Mouse (Mus musculus) E14TG2a.4 (cell line): ENCODE measurements at regions not wholly inside any gene's neighbourhood (a gene's known extent, or its start where the extent isn't known, plus 50 kb on each side); places are given as distances from the start of the nearest gene placed in this dataset.

ENCODE experiments used
- H3K27me3 ChIP-seq: 2 replicates; pipeline ENCODE4 v1.6.1; 2014; ENCODE audit warnings: low read length, control low read depth; ENCODE audit not compliant: insufficient read depth
- H3K36me3 ChIP-seq: 2 replicates; pipeline ENCODE4 v1.6.1; 2014; ENCODE audit warnings: low read length, control low read depth; ENCODE audit not compliant: insufficient read depth
- H3K4me1 ChIP-seq: replicated peaks from 2 replicates; pipeline ENCODE4 v1.6.1; 2014; ENCODE audit warnings: low read depth, low read length, control low read depth
- H3K4me3 ChIP-seq: replicated peaks from 2 replicates; pipeline ENCODE4 v1.5.1; 2014; ENCODE audit warnings: mild to moderate bottlenecking, low read length
- H3K9me3 ChIP-seq: 2 replicates; pipeline ENCODE4 v1.6.1; 2014; ENCODE audit warnings: low read length, control low read depth
- CTCF ChIP-seq: conservative IDR thresholded peaks from 2 replicates; pipeline ENCODE4 v1.5.1; 2014; ENCODE audit warnings: low read length
- NANOG ChIP-seq: IDR thresholded peaks from 2 replicates; pipeline ENCODE4 v1.6.1; 2014; ENCODE audit warnings: borderline replicate concordance, low read length, mixed read lengths
- POU5F1 ChIP-seq: IDR thresholded peaks from 2 replicates; pipeline ENCODE4 v1.6.1; 2014; ENCODE audit warnings: low read length, borderline replicate concordance

GRCm38 (mm10) chr17:53343842-53344241 is 119.3 kb downstream of the Efhb start:
- H3K4me3 ChIP-seq: no peak overlapping the region
- H3K27me3 ChIP-seq: no peaks in the 10 kb centered on the region
- H3K4me1 ChIP-seq: no peaks in the 10 kb centered on the region
- H3K9me3 ChIP-seq: no peaks in the 10 kb centered on the region
- TF ChIP-seq CTCF (0 out of 2 replicates have a peak, but pooled peaks have one; percentile 9), POU5F1 (no peak), NANOG (no peak)
- H3K36me3 ChIP-seq: no peaks in the 10 kb centered on the region

DNA sequence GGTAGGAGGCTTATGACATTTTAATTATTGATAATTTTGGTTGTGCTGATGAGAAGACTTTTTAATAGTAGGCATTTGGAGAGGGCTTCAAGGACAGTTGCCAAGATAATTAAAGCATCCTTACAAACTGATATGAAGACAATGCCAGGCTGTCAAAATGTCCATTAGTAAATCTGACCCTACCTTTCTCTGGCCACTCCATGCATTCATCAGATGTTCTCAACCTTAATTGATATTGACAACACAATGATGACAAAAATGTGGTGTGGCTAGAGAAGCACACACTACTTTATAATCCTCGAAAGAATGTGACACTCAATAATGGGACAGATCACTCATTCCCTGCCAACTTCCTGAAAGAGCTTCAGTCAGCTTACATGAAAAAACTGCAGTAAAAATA is 140.1 kb downstream of the Efhb start:
- H3K4me3 ChIP-seq: no peak overlapping the region
- no peaks in the 10 kb centered on the region for H3K9me3 ChIP-seq
- H3K4me1 ChIP-seq: no peaks in the 10 kb centered on the region
- TF ChIP-seq CTCF: no peak
- no peak for TF ChIP-seq POU5F1
- no peak for TF ChIP-seq NANOG
- H3K27me3 ChIP-seq: no peaks in the 10 kb centered on the region
- no peaks in the 10 kb centered on the region for H3K36me3 ChIP-seq
